Mouse (Mus musculus) heart, postnatal 25 days (tissue): ENCODE data around the gene Erich2. TPM values are rescaled to one million over a fixed set of nuclear protein-coding genes. Genes with fewer than 3 reads are reported as not detected.

ENCODE experiments used
- DNase-seq: peaks from one replicate; pipeline ENCODE4 v3.0.0; 2022; ENCODE audit warnings: low spot score
- intact Hi-C: fragments of 180-260 bp; cut with DNase I; formaldehyde crosslinking; loops from one replicate; pipeline ENCODE4 v1.15.1; 2025
- total RNA-seq, 2 experiments: library from RNA; stranded (reverse); gene quantifications; 2 replicates each; pipeline ENCODE4 v1.2.3; 2021

Erich2 gene
- total RNA-seq, 2 experiments from 2014 or later = not detected

DNA sequence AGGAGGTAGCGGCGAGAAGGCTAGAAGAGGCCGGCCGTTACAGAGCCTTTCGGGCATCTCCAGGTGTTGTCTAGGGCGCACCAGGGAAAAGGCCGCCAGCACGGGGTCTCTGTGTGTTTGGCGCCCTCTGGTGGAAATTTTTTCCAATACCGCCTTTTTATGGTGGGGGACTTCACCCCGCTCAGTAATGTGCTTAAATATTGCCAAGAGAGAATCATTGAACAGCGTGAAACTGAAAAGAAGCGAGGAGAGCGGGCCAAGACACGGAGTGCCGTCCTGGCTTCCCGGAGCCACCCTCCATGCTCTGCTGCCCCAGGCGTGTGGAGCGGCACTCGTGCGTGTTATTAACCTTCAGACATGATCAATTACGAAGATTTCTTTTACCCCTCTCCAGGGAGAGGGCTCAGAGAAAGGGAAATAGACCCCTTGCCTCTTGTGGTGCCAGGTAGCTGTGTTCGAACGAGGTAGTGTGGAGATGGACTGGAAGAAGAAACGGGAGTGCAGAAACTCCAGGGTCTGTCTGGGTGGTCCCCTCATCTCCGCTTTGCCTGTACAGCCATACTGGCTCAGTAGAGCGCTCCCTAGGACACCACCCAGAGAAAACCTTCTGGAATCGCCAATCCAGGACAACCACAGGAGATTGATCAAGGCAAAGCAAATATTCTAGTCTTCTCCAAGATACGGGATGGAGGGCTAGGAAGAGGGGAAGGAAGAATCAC, 52.6 kb downstream of the Erich2 start:
- intact Hi-C loops = no loop called here
- DNase-seq = no peak

DNA sequence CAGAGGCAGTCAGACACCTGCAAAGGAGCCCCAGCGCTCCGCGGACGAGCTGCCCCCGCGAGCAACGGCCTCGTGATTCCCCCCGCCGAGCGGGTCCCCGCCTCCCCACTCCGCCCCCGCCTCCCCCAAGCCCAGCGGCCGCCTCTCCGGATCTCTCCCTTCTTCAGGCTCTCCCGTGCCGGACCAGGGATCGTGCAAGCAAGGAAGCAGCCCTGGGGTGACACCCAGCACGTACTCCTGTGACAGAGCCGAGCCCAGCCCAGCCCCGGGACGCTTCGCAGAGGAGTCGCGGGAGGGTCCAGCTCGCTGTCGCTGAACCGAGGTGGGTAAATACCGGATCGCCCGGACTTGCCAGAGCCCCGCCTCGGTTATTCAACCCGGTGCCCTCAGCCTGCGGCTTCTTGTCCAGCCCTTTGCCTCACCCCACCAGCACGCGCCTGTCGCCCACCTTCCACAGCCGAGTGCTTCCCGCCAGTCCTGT, 53.4 kb downstream of the Erich2 start:
- intact Hi-C loops = no loop called here
- DNase-seq = no peak

DNA sequence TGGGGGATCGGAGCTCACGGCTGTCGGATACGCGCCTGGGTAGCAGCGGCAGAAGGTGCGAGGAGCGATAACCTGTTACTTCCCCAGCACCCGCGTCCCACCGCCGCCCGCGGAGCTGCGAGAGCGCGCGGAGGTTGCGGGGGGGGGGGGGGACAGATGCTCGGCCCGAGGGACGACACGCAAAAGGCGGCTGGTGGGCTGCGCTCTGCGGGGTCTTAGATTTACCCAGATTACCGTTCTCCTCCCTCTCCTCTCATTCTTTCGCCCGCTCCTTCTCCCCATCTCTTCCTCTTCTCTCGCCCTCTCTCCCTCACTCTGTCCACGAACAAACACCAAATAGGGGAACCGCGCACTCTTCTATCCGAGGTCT, 54.0 kb downstream of the Erich2 start:
- intact Hi-C loops = no loop called here
- no peak for DNase-seq

DNA sequence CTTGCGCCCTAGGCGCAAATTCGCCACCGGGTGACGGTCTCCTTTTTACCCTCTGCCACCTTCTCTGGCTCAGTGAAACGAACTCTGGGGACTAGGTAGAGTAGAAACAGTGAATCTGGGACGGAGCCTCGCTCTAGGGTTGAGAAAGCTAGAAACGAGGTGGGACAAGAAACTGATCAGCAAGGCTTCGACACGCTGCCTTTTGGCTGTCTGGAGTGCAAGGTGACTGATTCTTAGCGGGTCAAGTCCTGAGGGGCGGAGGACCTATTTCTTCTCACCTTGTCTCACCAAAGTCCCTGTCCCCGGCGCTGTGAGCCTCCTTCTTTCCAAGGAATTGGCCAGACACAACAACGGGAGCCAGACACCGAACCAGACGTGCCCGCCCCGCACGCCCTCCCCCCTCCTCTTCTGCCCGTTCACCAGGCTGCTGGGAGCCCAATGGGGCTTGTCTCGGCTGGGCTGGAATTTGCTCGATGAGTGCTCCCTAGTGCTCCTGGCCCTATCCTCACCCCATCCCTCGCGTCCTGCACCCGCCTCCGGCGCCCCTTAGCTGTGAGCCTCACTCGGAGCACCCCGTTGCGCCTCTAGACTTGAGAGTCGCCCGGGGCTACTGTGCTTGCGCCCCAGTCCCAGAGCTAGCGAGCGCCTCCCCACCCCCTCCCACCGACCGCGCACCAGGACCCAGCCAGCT, 54.5 kb downstream of the Erich2 start:
- intact Hi-C loops = no loop called here
- no peak for DNase-seq

DNA sequence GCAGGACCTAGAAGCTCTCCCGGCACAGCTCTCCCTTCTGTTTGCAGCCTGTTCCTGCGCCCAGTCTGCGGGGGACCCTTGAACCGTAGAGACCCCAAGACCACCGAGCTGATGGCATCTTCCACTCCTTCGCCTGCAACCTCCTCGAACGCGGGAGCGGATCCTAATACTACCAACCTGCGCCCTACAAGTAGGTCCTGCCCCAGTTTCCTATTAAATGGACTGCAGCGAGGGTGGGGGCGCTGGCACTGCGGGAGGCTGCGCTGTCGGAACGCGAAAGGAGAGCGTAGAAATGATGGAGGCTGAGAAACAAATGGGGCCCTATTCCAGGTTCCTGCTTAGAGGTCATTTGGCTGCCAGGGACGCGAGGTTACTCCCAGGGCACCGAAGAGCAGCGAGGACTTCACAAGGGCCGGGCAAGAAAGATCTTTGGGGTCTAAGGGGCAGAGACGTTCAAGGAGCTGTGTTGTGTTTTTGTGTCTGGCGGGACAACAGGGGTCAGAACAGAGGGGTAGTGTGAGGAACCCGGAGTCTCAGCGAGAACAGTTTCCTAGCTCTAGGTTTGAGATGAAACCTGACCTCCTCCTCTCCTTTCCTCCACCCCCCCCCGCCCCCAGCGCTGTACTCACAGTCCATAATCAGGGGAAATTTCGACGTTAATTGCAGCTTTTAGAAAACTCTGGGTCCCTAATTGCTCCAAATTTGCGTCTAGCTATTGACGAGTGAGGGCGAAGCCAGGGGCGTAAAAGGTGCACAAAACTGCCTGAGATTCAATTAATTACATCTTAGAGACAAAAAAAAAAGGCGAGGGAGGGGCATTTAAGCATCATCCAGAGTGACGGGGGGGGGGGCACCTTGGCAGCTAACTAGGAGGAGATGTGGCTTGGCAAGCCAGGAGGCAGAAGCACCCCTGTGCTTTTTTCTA, 55.4 kb downstream of the Erich2 start:
- DNase-seq = no peak
- intact Hi-C loops = no loop called here

DNA sequence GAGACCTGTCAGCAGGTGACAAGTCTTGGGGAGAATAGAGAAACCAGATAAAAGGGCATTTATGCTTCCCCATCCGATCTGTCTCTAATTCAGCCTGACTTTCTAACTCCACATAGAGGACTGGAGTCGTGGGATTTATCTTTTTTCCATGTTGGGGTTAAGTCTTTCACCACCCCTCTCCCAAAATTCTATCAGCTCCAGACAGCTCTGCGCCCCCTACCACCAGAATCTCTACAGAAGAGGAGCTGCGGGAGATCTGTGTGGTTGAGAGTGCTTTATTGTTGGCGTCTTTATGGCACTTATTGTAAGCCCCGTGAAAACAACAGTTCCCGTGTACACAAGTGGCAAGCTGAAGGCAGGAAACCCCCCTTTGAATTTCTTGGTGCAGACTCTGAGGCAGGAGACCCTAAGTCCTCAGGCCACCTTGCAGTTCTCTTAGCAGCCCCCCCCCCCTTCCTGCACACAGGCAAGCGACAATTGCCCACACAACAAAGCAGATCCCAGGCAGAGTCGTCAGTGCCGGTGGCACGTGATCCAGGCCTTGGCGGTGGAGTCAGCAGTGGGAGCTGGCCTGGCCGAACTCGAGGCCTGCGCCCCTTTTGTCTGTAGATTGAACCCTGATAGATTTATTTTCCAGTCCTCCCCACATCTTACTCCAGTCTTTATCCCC, 56.2 kb downstream of the Erich2 start:
- intact Hi-C loops = no loop called here
- no peak for DNase-seq

DNA sequence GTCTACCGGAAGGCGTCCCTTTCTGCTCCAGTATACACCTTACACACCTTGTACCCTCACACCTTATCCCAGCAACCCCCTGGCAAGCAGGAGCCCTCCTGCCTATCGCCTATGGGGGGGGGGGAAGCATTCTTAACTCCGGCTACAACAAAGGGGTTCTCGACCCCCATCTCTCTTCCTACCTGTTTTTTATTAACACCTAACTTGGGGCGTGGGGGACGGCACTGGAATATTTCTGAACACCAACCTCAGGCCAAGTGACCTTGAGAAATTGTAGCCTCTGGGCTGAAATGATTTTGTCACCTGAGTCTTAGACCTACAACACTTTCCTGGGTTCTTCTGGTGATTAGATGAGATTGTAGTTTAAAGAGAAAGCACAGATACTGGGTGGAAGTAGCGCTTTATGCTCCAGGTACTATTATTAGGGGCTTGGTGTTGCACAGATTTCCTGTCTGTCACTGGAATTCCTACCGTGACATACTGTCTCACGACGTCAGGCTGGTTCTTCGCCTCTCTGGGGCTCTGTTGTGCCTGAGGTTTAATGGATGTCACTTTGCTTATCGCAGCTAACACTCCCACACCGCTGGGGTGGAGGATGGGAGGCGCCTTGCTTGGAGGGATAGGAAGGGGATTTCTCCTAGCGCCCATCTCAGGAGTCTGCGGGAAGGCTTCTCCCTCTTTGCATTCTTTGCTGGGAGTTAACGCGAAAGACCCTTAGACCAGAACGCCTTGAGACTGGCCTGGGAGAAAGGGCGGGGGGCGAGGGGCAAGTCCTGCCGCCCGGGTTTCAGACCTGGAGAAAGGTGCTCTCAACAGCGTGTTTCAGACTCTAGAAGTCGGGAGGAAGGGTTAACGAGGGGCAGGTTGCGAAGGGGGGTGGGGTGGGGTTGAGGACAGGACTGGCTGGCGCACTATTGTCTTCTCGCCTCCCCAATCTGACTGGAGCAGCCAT, 57.3 kb downstream of the Erich2 start:
- no peak for DNase-seq
- intact Hi-C loops = no loop called here

DNA sequence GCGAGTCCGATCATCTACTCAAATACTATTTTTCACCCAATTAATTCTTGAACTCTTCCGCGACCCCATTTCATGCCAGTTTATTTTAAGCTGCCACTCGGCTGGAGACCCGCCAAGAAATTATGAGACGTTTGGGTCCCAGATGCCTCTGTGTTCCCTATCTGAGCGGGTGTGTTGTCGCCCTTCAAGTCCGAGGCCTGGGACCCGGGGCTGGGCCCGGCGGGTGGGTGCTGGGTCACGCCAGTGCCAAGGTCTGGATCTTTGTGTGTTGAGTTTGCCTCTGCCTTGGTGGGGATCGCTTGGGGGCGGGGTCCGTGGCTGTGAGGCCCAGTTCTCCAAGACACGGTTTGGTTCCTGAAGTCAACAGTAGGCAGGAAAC, 58.0 kb downstream of the Erich2 start:
- intact Hi-C loops = no loop called here
- no peak for DNase-seq

DNA sequence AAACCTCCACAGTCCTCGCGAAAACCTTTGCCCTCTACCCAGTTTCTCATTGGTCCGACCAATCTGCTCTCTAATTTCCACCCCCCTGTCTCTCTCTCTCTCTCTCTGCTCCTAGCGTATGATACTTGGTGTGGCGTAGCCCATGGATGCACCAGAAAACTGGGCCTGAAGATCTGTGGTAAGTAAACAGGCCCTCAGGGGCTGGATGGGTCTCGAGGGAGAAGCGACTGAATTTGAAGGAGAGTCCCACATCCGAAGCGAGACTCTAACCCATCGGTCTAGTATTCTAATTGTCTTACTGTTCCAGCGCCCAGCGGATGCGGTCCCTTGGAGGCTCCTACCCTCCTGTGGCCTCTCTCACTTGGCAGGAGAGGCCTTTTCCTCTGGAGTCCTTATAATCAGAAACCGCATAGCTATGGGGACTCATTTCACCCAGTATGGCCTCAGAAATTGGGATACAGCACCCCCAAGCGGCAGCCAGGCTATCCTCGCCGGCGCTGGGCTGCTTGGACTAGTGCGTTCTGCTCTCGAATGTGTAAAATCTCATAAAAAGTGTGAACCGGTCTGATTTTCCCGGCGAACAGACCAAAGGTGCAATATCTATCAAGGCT, 58.6 kb downstream of the Erich2 start:
- no peak for DNase-seq
- intact Hi-C loops = no loop called here

DNA sequence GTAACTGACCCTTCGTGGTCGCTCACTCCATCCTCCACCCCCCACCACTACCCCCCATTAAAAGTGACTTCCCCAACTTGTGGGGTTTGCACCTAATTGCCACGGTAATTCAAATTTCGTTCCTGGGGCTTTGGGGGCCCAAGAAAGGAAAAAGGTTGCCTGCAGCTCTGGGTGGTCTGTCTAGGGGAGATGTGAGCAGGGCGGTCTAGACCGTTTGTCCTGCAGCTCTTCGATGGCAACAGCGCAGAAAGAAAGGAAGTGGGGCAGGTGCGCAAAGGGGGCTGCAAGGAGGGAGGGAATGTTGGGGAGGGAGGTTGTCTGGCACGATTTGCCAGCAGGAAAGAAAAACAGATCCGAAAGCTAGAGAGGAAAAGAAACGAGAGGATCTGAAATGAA, 59.1 kb downstream of the Erich2 start:
- intact Hi-C loops = no loop called here

DNA sequence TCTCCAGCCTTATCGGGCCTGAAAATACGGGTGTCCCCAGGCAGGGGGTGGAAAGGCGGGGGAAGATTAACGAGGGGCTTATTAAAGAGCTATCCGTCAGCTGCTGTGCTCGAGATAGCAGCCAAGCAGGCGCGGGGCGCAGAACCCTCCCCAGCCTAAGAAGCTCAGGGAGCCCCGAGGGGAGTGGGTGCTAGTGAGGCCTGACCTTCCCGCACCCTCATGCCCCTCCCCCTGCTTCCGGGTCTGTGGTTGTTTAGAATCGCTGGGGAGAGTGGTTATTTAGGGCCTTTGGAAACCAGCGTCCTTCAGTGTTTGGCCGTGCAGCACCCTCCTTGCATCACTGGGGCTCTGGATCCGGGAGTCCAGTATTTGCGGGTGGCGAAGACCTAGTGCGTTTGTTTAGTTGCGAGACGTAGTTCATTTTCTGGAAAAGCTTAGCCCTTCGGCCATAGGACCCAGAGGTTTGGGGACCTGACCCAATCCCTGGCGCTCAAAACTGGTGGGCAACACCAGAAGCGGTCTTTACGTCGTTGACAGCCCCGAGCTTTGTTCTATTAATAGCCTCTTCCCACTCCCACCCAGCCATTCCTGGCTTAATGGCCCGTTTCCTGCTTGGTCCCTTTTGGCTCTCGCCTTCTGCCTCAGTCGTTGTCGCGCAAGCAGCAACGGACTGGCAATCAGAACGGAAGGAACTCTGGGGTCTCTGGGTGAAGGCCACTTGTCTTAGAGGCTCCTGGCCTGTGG, 59.8 kb downstream of the Erich2 start:
- intact Hi-C loops = no loop called here
- DNase-seq = no peak

More for the DNA sequence above, 59.1 kb downstream of the Erich2 start:
- no peak for DNase-seq

DNA sequence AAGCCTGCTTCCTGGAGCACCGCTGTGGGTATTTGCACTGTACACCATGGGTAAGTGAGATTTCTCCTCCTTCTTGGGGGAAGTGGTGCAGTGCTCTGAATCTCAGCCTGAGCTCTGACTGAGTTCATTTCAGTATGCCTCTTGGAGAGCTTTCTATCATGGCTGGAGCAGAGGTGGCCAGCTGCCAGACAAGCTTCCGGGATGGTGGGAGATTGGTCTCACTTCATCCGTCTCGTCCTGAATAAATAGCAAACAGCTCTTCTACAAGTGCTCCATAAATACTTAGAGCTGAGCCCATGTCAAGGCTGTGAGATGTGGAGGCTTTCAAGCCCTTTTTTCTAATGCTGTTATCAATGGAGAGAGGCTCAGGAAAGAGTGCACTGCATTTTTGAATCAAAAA, 63.1 kb downstream of the Erich2 start:
- no peak for DNase-seq
- intact Hi-C loops = no loop called here

DNA sequence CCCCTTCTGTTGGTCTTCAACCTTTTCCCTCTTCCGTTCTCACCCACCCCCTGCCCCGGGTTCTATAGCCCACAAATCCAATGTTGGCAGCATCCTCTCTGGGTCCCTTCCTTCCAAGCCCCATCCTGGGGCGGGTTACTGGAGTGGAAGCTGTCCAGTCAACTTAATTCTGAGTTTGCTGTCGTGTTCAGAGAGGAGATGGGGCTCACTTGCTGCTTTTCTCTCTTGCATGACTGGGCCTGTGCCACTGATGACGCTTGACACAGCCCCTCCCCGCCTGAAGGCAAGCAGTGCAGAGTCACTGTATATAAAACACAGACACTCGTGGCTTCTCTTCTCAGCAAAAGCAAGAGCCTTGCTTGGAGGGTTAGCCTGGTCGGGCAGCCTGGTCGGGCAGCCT, 63.6 kb downstream of the Erich2 start:
- no peak for DNase-seq
- intact Hi-C loops = no loop called here

DNA sequence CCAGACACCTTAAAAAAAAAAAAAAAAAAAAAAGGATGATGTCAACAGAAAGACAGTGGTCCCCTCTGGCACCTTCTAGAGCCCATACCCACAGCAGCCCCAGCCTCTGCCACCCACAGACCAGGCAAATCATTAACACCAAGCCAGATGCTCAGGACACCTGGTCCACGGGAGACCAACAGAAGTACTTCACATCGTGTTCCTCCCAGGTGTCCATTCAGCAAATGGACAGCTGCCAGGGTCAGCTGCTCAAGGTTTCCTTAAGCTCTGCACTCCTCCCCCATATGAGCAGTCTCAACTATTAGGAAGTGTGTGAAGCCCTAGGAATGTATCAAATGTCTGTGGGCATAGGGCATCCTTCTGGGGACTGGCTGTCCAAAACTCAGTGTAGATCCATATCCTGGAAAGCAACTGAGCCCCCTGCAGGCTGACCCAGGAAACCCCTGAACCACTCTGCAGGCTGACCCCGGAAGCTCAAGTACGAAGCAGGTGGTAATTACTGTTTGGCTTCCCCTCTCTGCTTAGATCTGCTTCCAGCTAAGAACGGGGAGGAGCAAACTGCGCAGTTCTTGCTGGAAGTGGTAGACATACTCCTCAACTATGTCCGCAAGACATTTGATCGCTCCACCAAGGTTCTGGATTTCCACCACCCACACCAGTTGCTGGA, 65.1 kb downstream of the Erich2 start:
- intact Hi-C loops = no loop called here
- no peak for DNase-seq

DNA sequence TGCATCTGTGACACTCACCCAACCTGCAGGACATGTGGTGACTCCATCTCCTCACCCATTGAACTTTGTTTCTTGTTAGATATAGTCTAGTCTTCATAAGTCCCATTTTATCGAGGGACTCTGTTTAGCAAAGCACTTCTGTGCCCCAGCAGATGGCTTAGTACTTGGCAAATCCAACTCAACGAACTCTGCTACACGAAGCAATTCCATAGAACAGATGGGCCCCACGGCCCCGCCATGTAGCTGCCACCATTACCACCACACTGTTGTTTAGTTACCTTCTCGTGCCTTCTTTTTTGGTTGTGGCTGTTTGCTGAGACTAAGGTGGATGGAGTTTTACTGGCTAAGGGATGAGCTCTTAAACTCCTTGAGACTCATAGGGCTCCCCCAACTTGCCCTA, 79.6 kb downstream of the Erich2 start:
- intact Hi-C loops = no loop called here
- DNase-seq = no peak
